Mouse (Mus musculus): Measurements from ENCODE around the gene Otud7a.

- TF ChIP-seq POLR2AphosphoS5 (IDR thresholded peaks at IDR 0.05; ENCODE audit: borderline replicate concordance, low read depth, low read length) (no peak), POLR2A (IDR thresholded peaks at IDR 0.05; ENCODE audit: control insufficient read depth in 1 of 2, insufficient read depth in 1 of 2, low read depth in 1 of 2, low read length in 2 of 2, poor library complexity in 1 of 2) (no peak), KAT2A (conservative IDR thresholded peaks at IDR 0.05; ENCODE audit: low read depth, low read length) (no peak), SIN3A (IDR thresholded peaks at IDR 0.05; ENCODE audit: low read length) (no peak), CTCF (IDR thresholded peaks at IDR 0.05 in 2 of 3, conservative IDR thresholded peaks at IDR 0.05 in 1 of 3; ENCODE audit: control insufficient read depth in 1 of 3, insufficient read depth in 1 of 3, low read depth in 2 of 3, low read length in 3 of 3, poor library complexity in 1 of 3, severe bottlenecking in 1 of 3) (no peak), BHLHE40 (IDR thresholded peaks at IDR 0.05; ENCODE audit: borderline replicate concordance, low read depth, low read length) (no peak), ETS1 (IDR thresholded peaks at IDR 0.05; ENCODE audit: low read depth, low read length) (no peak), MAFK (IDR thresholded peaks at IDR 0.05; ENCODE audit: borderline replicate concordance, low read depth, low read length) (no peak), ZNF384 (IDR thresholded peaks at IDR 0.05; ENCODE audit: low read depth, low read length) (no peak), RAD21 (IDR thresholded peaks at IDR 0.05; ENCODE audit: low read depth, low read length) (no peak), RCOR1 (IDR thresholded peaks at IDR 0.05; ENCODE audit: low read depth, low read length) (no peak), TCF12 (IDR thresholded peaks at IDR 0.05; ENCODE audit: low read depth, low read length) (no peak), USF2 (IDR thresholded peaks at IDR 0.05; ENCODE audit: borderline replicate concordance in 1 of 2, insufficient read depth in 1 of 2, low read depth in 1 of 2, low read length in 2 of 2) (no peak), GATA1 (IDR thresholded peaks at IDR 0.05; ENCODE audit: low read depth, low read length) (no peak)
Observed at GRCm38 (mm10) chr7:63796001-63796632, 351.6 kb downstream of the Otud7a start.
